Mouse (Mus musculus) neural tube, embryonic 15.5 days (tissue): Measurements from ENCODE around the gene Armc5. TPM values are rescaled to one million over a fixed set of nuclear protein-coding genes. Genes with fewer than 3 reads are reported as not detected.

Experiments used
- ATAC-seq: fragments of 200-750 bp; cut with Nextera tagmentation; 2 replicates; pipeline ENCODE4 v1.8.0; 2017; ENCODE audit warnings: mild to moderate bottlenecking, moderate TSS enrichment, moderate library complexity; ENCODE audit not compliant: low FRiP score
- H3K27ac ChIP-seq: fragments of 300-500 bp; sonication (generic); replicated peaks from 2 replicates; pipeline ENCODE4 v1.5.1; 2015; ENCODE audit warnings: mild to moderate bottlenecking, inconsistent platforms
- H3K27me3 ChIP-seq: fragments of 300-500 bp; sonication (generic); replicated peaks from 2 replicates; pipeline ENCODE4 v1.6.1; 2015; ENCODE audit warnings: inconsistent platforms
- H3K36me3 ChIP-seq: fragments of 300-500 bp; sonication (generic); 2 replicates; pipeline ENCODE4 v1.6.1; 2015; ENCODE audit warnings: inconsistent platforms
- H3K4me1 ChIP-seq: fragments of 300-500 bp; sonication (generic); 2 replicates; pipeline ENCODE4 v1.6.1; 2015; ENCODE audit warnings: inconsistent platforms
- H3K4me2 ChIP-seq: fragments of 300-500 bp; sonication (generic); 2 replicates; pipeline ENCODE4 v1.6.1; 2015; ENCODE audit warnings: inconsistent platforms, mild to moderate bottlenecking, moderate library complexity
- H3K4me3 ChIP-seq: fragments of 300-500 bp; sonication (generic); replicated peaks from 2 replicates; pipeline ENCODE4 v1.5.1; 2015; ENCODE audit warnings: mild to moderate bottlenecking, inconsistent platforms
- H3K9ac ChIP-seq: fragments of 300-500 bp; sonication (generic); replicated peaks from 2 replicates; pipeline ENCODE4 v1.6.1; 2015; ENCODE audit warnings: mild to moderate bottlenecking, inconsistent platforms
- H3K9me3 ChIP-seq: fragments of 300-500 bp; sonication (generic); replicated peaks from 2 replicates; pipeline ENCODE4 v1.6.1; 2016; ENCODE audit warnings: inconsistent platforms
- WGBS: fragments of 180-500 bp; shearing (Covaris S2); methylation state at CpG from one replicate; pipeline ENCODE4 v1.1.7; 2015; ENCODE audit warnings: mixed read lengths; 5-methylcytosine and 5-hydroxymethylcytosine counted together
- polyA plus RNA-seq: library from polyadenylated mRNA; unstranded; fragments of >200 nt; fragmentation: Nextera tagmentation; extraction: Ambion mirVana; gene quantifications from 2 replicates; pipeline ENCODE4 v1.2.1, GENCODE M21; 2015

Armc5 gene
- polyA plus RNA-seq, 1 experiment from 2014 or later: 14.0 TPM

DNA sequence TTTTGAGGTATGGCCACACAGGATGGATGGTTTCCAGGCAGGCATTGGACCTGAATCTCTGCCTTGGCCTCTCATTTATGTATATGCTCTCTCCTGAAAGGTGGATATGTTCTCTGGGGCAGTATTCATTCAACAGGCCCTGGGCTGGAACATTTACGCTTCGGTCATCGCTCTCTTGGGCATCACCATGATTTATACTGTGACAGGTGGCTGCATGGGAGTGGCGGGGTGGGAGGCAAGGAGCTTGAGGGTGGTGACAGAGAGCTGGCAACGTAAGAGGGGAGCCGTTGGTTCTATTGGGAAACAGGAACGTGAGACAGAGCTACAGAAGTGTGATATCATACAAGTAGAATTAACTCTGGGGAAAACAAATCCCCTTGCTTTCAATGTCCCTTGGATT is 30.7 kb downstream of the Armc5 start:
- Histone ChIP-seq H3K27me3 (no peaks in the 10 kb centered on the region), H3K9ac (no peak overlapping the region), H3K36me3 (peaks cover 9% of the 10 kb centered on the region), H3K4me3 (no peak overlapping the region), H3K9me3 (no peaks in the 10 kb centered on the region), H3K27ac (no peak overlapping the region), H3K4me2 (no peak overlapping the region), H3K4me1 (no peaks in the 10 kb centered on the region)
- no peak for ATAC-seq
- 75% methylated on average over 7 of the region's 7 CpGs for WGBS

DNA sequence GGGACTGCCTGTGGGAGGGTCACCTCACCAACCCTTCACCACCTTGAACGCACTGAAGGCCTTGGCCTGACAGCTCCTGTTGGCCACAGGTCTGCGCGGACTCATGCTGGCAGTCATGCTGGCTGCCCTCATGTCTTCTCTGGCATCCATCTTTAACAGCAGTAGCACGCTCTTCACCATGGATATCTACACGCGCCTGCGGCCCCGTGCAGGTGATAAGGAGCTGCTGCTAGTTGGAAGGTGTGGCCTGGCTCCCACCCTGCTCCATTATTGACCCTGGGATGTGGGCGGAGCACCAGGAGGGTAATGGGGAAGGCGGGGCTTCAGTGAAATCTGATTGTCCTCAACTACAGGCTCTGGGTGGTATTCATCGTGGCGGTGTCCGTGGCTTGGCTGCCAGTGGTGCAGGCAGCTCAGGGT is 33.3 kb downstream of the Armc5 start:
- H3K27ac ChIP-seq: no peak overlapping the region
- H3K4me3 ChIP-seq: no peak overlapping the region
- no peak overlapping the region for H3K4me2 ChIP-seq
- no peak overlapping the region for H3K9ac ChIP-seq
- 52% methylated on average over 13 of the region's 13 CpGs for whole genome bisulfite sequencing
- no peaks in the 10 kb centered on the region for H3K4me1 ChIP-seq
- no peak for ATAC-seq
- no peaks in the 10 kb centered on the region for H3K9me3 ChIP-seq
- peaks cover 34% of the 10 kb centered on the region for H3K36me3 ChIP-seq
- H3K27me3 ChIP-seq: no peaks in the 10 kb centered on the region

DNA sequence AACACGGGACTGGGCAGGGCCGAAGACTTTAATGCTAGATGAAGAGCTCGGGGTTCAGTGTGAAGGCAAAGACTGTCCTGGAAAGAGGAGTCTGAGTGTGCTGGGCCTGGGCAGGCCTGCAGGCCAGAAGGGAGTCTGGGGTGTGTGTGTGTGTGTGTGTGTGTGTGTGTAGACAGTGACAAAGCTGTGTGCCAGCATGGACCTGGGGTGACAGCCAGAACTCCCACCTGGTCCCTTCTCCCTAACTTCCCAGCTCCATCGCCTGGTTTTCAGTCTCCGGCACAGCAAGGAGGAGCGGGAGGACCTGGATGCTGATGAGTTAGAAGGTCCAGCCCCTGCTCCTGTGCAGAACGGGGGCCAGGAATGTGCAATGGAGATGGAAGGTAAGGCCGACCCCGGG is 34.4 kb downstream of the Armc5 start:
- H3K27me3 ChIP-seq: no peaks in the 10 kb centered on the region
- H3K9me3 ChIP-seq: no peaks in the 10 kb centered on the region
- no peak overlapping the region for H3K4me3 ChIP-seq
- no peak overlapping the region for H3K4me2 ChIP-seq
- H3K27ac ChIP-seq: no peak overlapping the region
- 97% methylated on average over 9 of the region's 9 CpGs for WGBS
- H3K36me3 ChIP-seq: peaks cover 37% of the 10 kb centered on the region
- ATAC-seq: no peak
- no peak overlapping the region for H3K9ac ChIP-seq
- H3K4me1 ChIP-seq: no peaks in the 10 kb centered on the region

DNA sequence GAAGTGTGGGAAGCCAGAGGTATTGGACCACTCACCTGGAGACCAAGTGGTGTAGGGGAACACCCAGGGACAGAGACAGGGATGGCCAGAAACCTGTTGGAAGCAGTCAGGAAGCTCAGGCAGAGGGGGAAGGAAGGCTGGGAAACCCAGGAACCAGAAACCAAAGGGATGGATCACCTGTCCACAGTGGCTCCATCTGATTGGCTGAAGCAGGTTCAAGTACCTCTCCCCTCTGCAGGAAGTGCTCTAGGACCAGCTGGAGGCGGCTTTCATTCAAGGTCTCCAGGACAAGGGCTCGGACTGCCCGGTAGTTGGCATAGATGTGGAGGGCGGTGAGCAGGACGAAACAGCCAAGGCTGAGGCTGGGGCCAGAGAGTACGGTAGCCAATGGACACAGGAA is 38.9 kb downstream of the Armc5 start:
- WGBS: 94% methylated on average over 6 of the region's 6 CpGs
- peaks cover 41% of the 10 kb centered on the region for H3K36me3 ChIP-seq
- H3K4me1 ChIP-seq: no peaks in the 10 kb centered on the region
- H3K27me3 ChIP-seq: no peaks in the 10 kb centered on the region
- no peak for ATAC-seq
- no peak overlapping the region for H3K27ac ChIP-seq
- H3K4me3 ChIP-seq: no peak overlapping the region
- no peaks in the 10 kb centered on the region for H3K9me3 ChIP-seq
- H3K9ac ChIP-seq: no peak overlapping the region
- H3K4me2 ChIP-seq: no peak overlapping the region

DNA sequence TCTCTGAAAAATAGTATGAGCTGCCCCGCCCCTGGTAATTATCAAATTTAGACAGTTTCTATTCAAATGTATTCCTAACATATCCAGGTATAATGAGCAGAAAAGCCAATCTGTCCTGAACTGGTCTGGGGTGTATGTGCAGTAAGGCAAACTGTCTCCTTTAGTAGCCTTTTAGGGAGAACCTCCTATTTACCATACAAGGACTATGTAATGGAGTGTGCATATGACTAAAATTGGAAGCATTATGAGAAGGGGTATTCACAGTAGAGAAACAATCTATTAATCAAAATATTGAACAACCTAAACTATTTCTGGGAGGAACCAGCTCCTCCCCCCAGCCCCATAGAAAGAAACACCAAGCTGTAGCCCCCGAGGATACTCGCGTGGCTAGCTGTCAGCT is 42.6 kb downstream of the Armc5 start:
- Histone ChIP-seq H3K4me3 (no peak overlapping the region), H3K27ac (no peak overlapping the region), H3K36me3 (peaks cover 14% of the 10 kb centered on the region), H3K27me3 (no peaks in the 10 kb centered on the region), H3K4me1 (peaks cover 6% of the 10 kb centered on the region), H3K4me2 (no peak overlapping the region), H3K9me3 (no peaks in the 10 kb centered on the region), H3K9ac (no peak overlapping the region)
- no peak for ATAC-seq
- 92% methylated on average over 4 of the region's 4 CpGs for WGBS

DNA sequence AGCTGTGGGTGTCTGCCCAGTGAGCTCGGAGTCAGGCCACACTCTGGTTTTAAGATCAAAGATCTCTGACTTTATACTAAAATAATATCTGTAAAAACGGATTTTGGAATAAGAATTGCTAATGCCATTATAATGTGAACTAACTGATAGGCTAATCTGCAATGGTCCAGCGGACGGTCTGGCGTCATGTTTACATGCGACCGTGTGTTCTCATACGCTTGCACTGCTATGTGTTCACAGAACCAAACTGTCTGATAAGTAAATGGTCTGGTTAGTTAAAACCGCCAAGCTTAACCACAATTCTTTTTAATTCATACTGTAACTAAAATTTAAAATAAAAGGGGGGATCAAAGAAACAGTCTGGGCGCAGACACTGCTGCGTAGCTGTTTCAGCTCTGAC is 44.6 kb downstream of the Armc5 start:
- H3K4me1 ChIP-seq: peaks cover 6% of the 10 kb centered on the region
- no peak overlapping the region for H3K4me3 ChIP-seq
- H3K9me3 ChIP-seq: no peaks in the 10 kb centered on the region
- no peak overlapping the region for H3K9ac ChIP-seq
- no peak overlapping the region for H3K27ac ChIP-seq
- no peak for ATAC-seq
- peaks cover 5% of the 10 kb centered on the region; the same call in 1 of the 2 replicates for H3K36me3 ChIP-seq
- no peaks in the 10 kb centered on the region for H3K27me3 ChIP-seq
- 77% methylated on average over 11 of the region's 11 CpGs for WGBS
- H3K4me2 ChIP-seq: no peak overlapping the region

DNA sequence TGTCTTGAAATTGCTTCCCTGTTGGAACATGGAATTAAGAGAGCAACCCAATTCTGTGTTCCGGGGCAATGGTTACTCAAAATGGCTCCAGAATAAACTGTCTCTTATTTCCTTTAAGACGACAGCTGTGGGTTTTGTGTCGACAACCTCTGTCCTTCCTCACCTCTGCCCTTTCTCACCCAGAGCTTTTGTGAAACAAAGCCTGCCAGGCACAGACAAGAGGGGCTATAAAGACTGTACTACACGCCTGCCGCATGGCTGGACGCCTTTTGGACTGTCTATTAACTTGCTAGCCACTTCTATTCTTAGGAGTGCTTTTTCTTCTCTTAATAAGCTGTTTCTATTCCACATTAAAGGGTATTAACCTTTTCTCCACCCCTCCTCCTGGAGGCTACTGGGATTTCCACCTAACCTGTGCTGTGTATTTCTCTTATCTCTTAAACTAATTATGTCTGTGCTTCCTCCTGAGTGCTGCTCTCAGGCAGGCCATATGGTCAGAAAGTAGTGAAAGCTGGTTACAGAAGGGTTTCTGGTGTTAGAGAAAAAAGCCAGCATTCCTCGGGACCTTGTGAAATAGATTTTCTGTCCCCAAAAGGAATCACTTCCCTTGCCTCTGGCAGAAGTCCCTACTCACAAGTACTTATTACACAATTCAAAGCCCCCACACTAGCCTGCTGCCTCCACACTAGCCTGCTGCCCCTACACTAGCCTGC is 45.5 kb downstream of the Armc5 start:
- WGBS: 12% methylated on average over 7 of the region's 7 CpGs
- Histone ChIP-seq H3K27ac (no peak overlapping the region), H3K4me2 (no peak overlapping the region), H3K27me3 (no peaks in the 10 kb centered on the region), H3K36me3 (peaks cover 10% of the 10 kb centered on the region), H3K9ac (no peak overlapping the region), H3K9me3 (no peaks in the 10 kb centered on the region), H3K4me1 (peaks cover 6% of the 10 kb centered on the region), H3K4me3 (no peak overlapping the region)
- no peak for ATAC-seq

DNA sequence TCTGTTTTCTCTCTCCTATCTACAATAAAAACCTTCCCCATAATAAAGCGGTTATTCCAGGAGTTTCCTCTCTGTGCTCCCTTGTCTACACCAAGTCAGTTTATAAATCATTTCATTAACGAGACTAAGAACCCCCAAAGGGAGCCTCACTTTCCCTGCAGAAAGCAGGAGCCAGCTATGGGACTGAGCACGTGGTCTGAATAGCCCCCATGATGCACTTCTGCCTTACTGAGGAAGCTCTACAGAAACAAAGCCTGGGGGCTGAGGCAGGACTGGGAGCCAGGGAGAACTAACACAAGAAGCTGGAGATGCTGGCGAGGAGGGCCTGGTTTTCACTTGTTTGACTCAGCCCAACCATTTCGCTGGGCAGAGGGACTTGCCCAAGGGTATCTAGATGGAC is 46.9 kb downstream of the Armc5 start:
- peaks cover 14% of the 10 kb centered on the region for H3K36me3 ChIP-seq
- H3K4me3 ChIP-seq: no peak overlapping the region
- WGBS: 34% methylated on average over 5 of the region's 5 CpGs
- no peak for ATAC-seq
- peaks cover 6% of the 10 kb centered on the region for H3K4me1 ChIP-seq
- no peaks in the 10 kb centered on the region for H3K27me3 ChIP-seq
- no peak overlapping the region for H3K9ac ChIP-seq
- H3K9me3 ChIP-seq: no peaks in the 10 kb centered on the region
- no peak overlapping the region; the same call in 1 of the 2 replicates for H3K27ac ChIP-seq
- H3K4me2 ChIP-seq: no peak overlapping the region

DNA sequence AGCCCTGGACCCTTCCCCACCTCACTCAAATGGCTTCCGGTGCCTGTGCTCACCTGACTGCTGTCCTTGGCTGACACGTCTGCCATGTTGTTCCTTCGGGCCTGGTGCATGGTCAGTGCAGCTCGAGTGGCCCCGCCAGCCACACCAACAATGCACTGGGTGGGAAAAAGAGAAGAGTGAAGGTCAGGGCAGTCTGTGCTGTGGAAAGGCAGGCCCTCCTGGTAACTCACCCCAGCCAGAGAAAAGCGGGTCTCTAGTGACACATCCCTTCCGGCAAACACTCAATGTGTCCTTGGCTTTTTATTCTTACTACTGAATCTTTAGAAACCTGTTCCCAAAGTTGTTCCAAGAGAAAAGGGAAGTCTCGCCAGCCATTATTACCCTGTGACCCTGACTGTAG is 47.9 kb downstream of the Armc5 start:
- peaks cover 17% of the 10 kb centered on the region for H3K36me3 ChIP-seq
- H3K4me1 ChIP-seq: peaks cover 6% of the 10 kb centered on the region
- H3K27ac ChIP-seq: no peak overlapping the region
- no peak overlapping the region for H3K4me3 ChIP-seq
- H3K9ac ChIP-seq: no peak overlapping the region
- no peaks in the 10 kb centered on the region for H3K9me3 ChIP-seq
- no peak overlapping the region for H3K4me2 ChIP-seq
- no peaks in the 10 kb centered on the region for H3K27me3 ChIP-seq
- no peak for ATAC-seq
- 91% methylated on average over 8 of the region's 8 CpGs for WGBS

DNA sequence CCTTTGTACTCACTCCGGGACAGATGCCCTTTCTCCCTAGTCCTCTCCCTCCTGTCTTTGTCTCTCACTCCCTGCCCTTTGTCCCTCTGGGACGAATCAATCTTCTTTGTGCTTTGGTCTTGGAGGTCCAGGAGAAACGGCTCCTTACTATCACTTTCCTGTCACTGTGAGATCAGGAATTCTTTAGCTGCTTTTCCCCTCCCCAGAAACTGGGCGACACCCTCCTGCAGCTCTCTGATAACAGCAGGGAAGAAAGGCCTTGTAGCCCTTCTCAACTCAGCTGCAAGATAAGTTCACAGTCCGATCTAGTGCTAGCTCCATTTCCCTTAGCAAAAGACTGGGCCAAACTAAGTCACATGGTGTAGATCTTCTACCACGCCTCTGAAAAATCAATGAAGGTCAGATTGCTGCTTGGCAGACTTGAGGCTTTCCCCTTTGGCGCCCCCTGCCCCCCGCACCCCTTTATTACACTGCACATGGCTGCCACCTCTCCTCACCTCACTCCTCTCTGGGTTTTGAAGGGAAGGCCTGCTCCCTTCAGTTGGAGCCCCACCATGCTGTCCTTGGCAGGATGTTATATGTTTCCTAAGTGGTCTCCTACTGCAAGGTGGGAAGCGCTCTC is 51.9 kb downstream of the Armc5 start:
- no peak overlapping the region for H3K27ac ChIP-seq
- 12% methylated on average over 9 of the region's 9 CpGs for WGBS
- H3K9ac ChIP-seq: no peak overlapping the region
- no peak for ATAC-seq
- H3K36me3 ChIP-seq: peaks cover 33% of the 10 kb centered on the region
- H3K4me1 ChIP-seq: peaks cover 2% of the 10 kb centered on the region
- H3K4me2 ChIP-seq: no peak overlapping the region
- H3K27me3 ChIP-seq: no peaks in the 10 kb centered on the region
- no peak overlapping the region for H3K4me3 ChIP-seq
- no peaks in the 10 kb centered on the region for H3K9me3 ChIP-seq
